Mouse (Mus musculus) MEL (cell line): Measurements from ENCODE around the gene Prdm4. TPM values are rescaled to one million over a fixed set of nuclear protein-coding genes. Genes with fewer than 3 reads are reported as not detected.

ENCODE experiments used
- DNase-seq: peaks from one replicate; pipeline ENCODE4 v3.0.0; 2011; ENCODE audit warnings: low read depth, low spot score
- H3K27ac ChIP-seq: 2 replicates; pipeline ENCODE4 v1.5.1; 2012; ENCODE audit warnings: low read depth, mild to moderate bottlenecking, control low read depth, low read length, moderate library complexity; ENCODE audit not compliant: control insufficient read depth
- H3K27me3 ChIP-seq, 2 experiments: fragments of 150-350 bp in 1 of 2; sonication (generic) in 1 of 2; 2 replicates each; pipeline ENCODE4 v1.6.1; 2012; ENCODE audit warnings: low read length in 2 of 2, mild to moderate bottlenecking in 2 of 2, improper control_type of control experiment in 1 of 2, moderate library complexity in 1 of 2; ENCODE audit not compliant: insufficient read depth in 2 of 2, control insufficient read depth in 1 of 2
- H3K36me3 ChIP-seq, 2 experiments: 2 replicates each; pipeline ENCODE4 v1.6.1; 2012 to 2014; ENCODE audit warnings: low read length in 2 of 2, improper control_type of control experiment in 1 of 2, inconsistent platforms in 1 of 2, mild to moderate bottlenecking in 1 of 2; ENCODE audit not compliant: insufficient read depth in 2 of 2, control insufficient read depth in 1 of 2
- H3K4me1 ChIP-seq, 2 experiments: fragments of 150-350 bp in 1 of 2; sonication (generic) in 1 of 2; 2 replicates each; pipeline ENCODE4 v1.6.1; 2012; ENCODE audit warnings: low read length in 2 of 2, improper control_type of control experiment in 1 of 2, mild to moderate bottlenecking in 1 of 2; ENCODE audit not compliant: insufficient read depth in 2 of 2, control insufficient read depth in 1 of 2
- H3K4me3 ChIP-seq, 2 experiments: fragments of 150-350 bp in 1 of 2; sonication (generic) in 1 of 2; 2 replicates each; pipeline ENCODE4 v1.5.1; 2012; ENCODE audit warnings: low read depth in 2 of 2, low read length in 2 of 2, mild to moderate bottlenecking in 2 of 2, moderate library complexity in 2 of 2, control low read depth in 1 of 2, improper control_type of control experiment in 1 of 2; ENCODE audit not compliant: control insufficient read depth in 1 of 2, insufficient read depth in 1 of 2
- H3K79me2 ChIP-seq: 2 replicates; pipeline ENCODE4 v1.6.1; 2012; ENCODE audit warnings: mild to moderate bottlenecking, low read length, moderate library complexity; ENCODE audit not compliant: control insufficient read depth, poor library complexity, insufficient read depth
- H3K9ac ChIP-seq: 2 replicates; pipeline ENCODE4 v1.6.1; 2012; ENCODE audit warnings: low read depth, mild to moderate bottlenecking, control low read depth, low read length, moderate library complexity; ENCODE audit not compliant: control insufficient read depth, poor library complexity, severe bottlenecking
- H3K9me3 ChIP-seq: fragments of 150-350 bp; sonication (generic); replicated peaks from 2 replicates; pipeline ENCODE4 v1.6.1; 2012; ENCODE audit warnings: mild to moderate bottlenecking, low read length, improper control_type of control experiment, moderate library complexity; ENCODE audit not compliant: insufficient read depth
- BHLHE40 ChIP-seq: IDR thresholded peaks from 2 replicates; pipeline ENCODE4 v1.6.1; 2012; ENCODE audit warnings: low read depth, mild to moderate bottlenecking, inconsistent platforms, low read length, improper control_type of control experiment, borderline replicate concordance
- CHD2 ChIP-seq: IDR thresholded peaks from 2 replicates; pipeline ENCODE4 v1.6.1; 2011; ENCODE audit warnings: low read length, improper control_type of control experiment
- ELF1 ChIP-seq: IDR thresholded peaks from 2 replicates; pipeline ENCODE4 v1.6.1; 2014; ENCODE audit warnings: low read depth, mild to moderate bottlenecking, inconsistent platforms, low read length, improper control_type of control experiment, moderate library complexity
- GATA1 ChIP-seq: IDR thresholded peaks from 2 replicates; pipeline ENCODE4 v1.6.1; 2011; ENCODE audit warnings: low read depth, low read length, improper control_type of control experiment
- HCFC1 ChIP-seq: IDR thresholded peaks from 2 replicates; pipeline ENCODE4 v1.6.1; 2012; ENCODE audit warnings: low read depth, mild to moderate bottlenecking, inconsistent platforms, low read length, improper control_type of control experiment, moderate library complexity
- JUND ChIP-seq: IDR thresholded peaks from 2 replicates; pipeline ENCODE4 v1.6.1; 2011; ENCODE audit warnings: low read depth, mild to moderate bottlenecking, improper control_type of control experiment, low read length
- KAT2A ChIP-seq: conservative IDR thresholded peaks from 2 replicates; pipeline ENCODE4 v1.6.1; 2012; ENCODE audit warnings: low read depth, low read length, improper control_type of control experiment, inconsistent platforms
- MAFK ChIP-seq: IDR thresholded peaks from 2 replicates; pipeline ENCODE4 v1.6.1; 2011; ENCODE audit warnings: low read depth, mild to moderate bottlenecking, low read length, improper control_type of control experiment, borderline replicate concordance
- MAX ChIP-seq: IDR thresholded peaks from 2 replicates; pipeline ENCODE4 v1.6.1; 2011; ENCODE audit warnings: low read length, improper control_type of control experiment
- MXI1 ChIP-seq: IDR thresholded peaks from 2 replicates; pipeline ENCODE4 v1.6.1; 2011; ENCODE audit warnings: mild to moderate bottlenecking, low read depth, low read length, improper control_type of control experiment
- MYB ChIP-seq: IDR thresholded peaks from 2 replicates; pipeline ENCODE4 v1.6.1; 2011; ENCODE audit warnings: mild to moderate bottlenecking, low read depth, low read length, improper control_type of control experiment
- MYC ChIP-seq: IDR thresholded peaks from 2 replicates; pipeline ENCODE4 v1.6.1; 2011; ENCODE audit warnings: low read depth, mild to moderate bottlenecking, low read length, improper control_type of control experiment, moderate library complexity
- NELFE ChIP-seq: IDR thresholded peaks from 2 replicates; pipeline ENCODE4 v1.6.1; 2011; ENCODE audit warnings: low read depth, low read length, improper control_type of control experiment
- NRF1 ChIP-seq: IDR thresholded peaks from 2 replicates; pipeline ENCODE4 v1.6.1; 2014; ENCODE audit warnings: low read depth, mild to moderate bottlenecking, inconsistent platforms, low read length, improper control_type of control experiment, moderate library complexity; ENCODE audit not compliant: poor library complexity, insufficient read depth, severe bottlenecking
- POLR2AphosphoS5 ChIP-seq: IDR thresholded peaks from 2 replicates; pipeline ENCODE4 v1.6.1; 2012; ENCODE audit warnings: low read depth, borderline replicate concordance, mild to moderate bottlenecking, inconsistent platforms, low read length, moderate library complexity, mixed read lengths
- SIN3A ChIP-seq: IDR thresholded peaks from 2 replicates; pipeline ENCODE4 v1.6.1; 2012; ENCODE audit warnings: low read length, improper control_type of control experiment, inconsistent platforms
- TAL1 ChIP-seq: IDR thresholded peaks from 2 replicates; pipeline ENCODE4 v1.6.1; 2012; ENCODE audit warnings: mild to moderate bottlenecking, inconsistent platforms, low read length, moderate library complexity, mixed read lengths
- UBTF ChIP-seq: IDR thresholded peaks from 2 replicates; pipeline ENCODE4 v1.6.1; 2012; ENCODE audit warnings: low read depth, mild to moderate bottlenecking, inconsistent platforms, low read length, improper control_type of control experiment, moderate library complexity, borderline replicate concordance; ENCODE audit not compliant: insufficient read depth
- USF1 ChIP-seq: IDR thresholded peaks from 2 replicates; pipeline ENCODE4 v1.6.1; 2014; ENCODE audit warnings: low read depth, mild to moderate bottlenecking, inconsistent platforms, low read length, improper control_type of control experiment, moderate library complexity
- ZC3H11A ChIP-seq: IDR thresholded peaks from 2 replicates; pipeline ENCODE4 v1.6.1; 2012; ENCODE audit warnings: low read depth, mild to moderate bottlenecking, inconsistent platforms, low read length, improper control_type of control experiment
- ZKSCAN1 ChIP-seq: IDR thresholded peaks from 2 replicates; pipeline ENCODE4 v1.6.1; 2012; ENCODE audit warnings: low read depth, mild to moderate bottlenecking, inconsistent platforms, low read length, improper control_type of control experiment, moderate library complexity
- polyA plus RNA-seq, 2 experiments: library from polyadenylated mRNA; stranded (reverse) in 1 of 2; unstranded in 1 of 2; fragments of >175 nt in 1 of 2; fragments of >200 nt in 1 of 2; gene quantifications; 2 replicates each; pipeline versions ENCODE4 v1.2.1 to v1.2.4; 2012; ENCODE audit warnings: low replicate concordance in 2 of 2, low read depth in 1 of 2; ENCODE audit not compliant: insufficient read length in 2 of 2, insufficient read depth in 1 of 2, missing spikeins in 1 of 2
- total RNA-seq: library from RNA; depleted of rRNA; stranded (reverse); fragments of 300-350 nt; gene quantifications from 2 replicates; pipeline ENCODE4 v1.2.3, GENCODE M21; 2012

Prdm4 gene
- total and polyA plus RNA-seq, 3 experiments: 26.2 to 43.4 (median 38.5) TPM

GRCm38 (mm10) chr10:85928499-85929207 lies 11.7 kb upstream of the Prdm4 start (continued):
- TF ChIP-seq ELF1 (no peak), MXI1 (no peak), JUND (no peak), TAL1 (no peak)

DNA sequence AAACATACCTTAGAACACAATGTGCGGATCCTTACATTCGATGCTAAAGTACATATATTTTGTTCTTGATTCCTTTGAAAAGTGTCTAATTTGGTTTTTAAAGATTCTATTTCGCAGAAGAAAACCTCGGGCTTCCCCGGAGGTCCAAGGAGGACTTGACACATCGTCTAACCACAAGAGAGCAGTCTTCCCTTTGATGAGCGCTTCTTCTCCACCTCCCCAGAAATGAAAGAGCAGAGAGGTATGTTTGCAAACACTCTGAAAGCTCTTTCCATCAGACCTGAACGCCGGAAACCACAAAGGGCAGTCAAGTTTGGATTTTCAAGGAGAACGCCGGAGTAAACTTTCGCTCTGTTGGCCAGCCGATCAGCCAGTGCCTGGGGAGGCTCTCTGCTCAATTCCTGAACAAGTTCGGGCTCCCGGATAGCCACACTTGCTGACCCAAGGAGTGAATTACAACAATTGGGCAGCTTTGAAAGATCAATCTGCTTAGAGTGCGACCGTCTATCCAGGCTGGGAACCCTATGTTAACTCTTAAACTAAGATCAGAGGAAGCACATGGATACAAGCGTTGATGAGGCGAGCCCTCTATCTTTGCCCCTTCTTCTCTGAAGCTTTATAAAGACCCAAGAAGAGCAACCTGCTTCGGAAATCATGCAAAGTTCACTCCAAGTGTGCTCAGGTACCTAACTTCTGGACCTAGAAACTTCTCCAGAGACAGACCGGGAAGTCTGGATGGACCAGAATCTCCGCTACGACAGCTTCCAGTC lies 10.9 kb upstream of the Prdm4 start, which contains the start of gene Ascl4:
Ascl4 (plus strand) TSS at position 6 of the 770 bp plus-strand sequence.
- Histone ChIP-seq H3K4me1 (no peaks in the 10 kb centered on the region), H3K9me3 (no peaks in the 10 kb centered on the region), H3K9ac (no peak within 1 kb of the TSS), H3K36me3 (no peaks in the 10 kb centered on the region), H3K4me3 (no peak within 1 kb of the TSS), H3K27me3 (peaks cover 0 to 1% of the 10 kb centered on the region in 2 experiments; a peak in 2 of 4 replicates), H3K27ac (no peak within 1 kb of the TSS), H3K79me2 (no peaks in the 10 kb centered on the region)
- no peak for TF ChIP-seq CHD2
- no peak for TF ChIP-seq POLR2AphosphoS5
- no peak for TF ChIP-seq ZKSCAN1
- no peak for TF ChIP-seq MXI1
- TF ChIP-seq HCFC1: no peak
- no peak for TF ChIP-seq TAL1
- TF ChIP-seq MYB: no peak
- no peak for TF ChIP-seq NRF1
- no peak for TF ChIP-seq USF1
- no peak for TF ChIP-seq MAFK
- TF ChIP-seq MYC: no peak
- TF ChIP-seq ZC3H11A: no peak
- no peak for TF ChIP-seq NELFE
- no peak for TF ChIP-seq GATA1
- TF ChIP-seq KAT2A: no peak
- no peak for TF ChIP-seq UBTF
- TF ChIP-seq ELF1: no peak
- no peak for TF ChIP-seq SIN3A
- TF ChIP-seq BHLHE40: no peak
- TF ChIP-seq MAX: no peak
- no peak for DNase-seq
